Mouse (Mus musculus) kidney, postnatal 0 days (tissue): ENCODE results near the gene Cytip. TPM values are rescaled to one million over a fixed set of nuclear protein-coding genes. Genes with fewer than 3 reads are reported as not detected.

ENCODE experiments used
- ATAC-seq: fragments of 200-750 bp; cut with Nextera tagmentation; replicated peaks from 2 replicates; pipeline ENCODE4 v1.8.0; 2017; ENCODE audit warnings: low read depth, moderate number of reproducible peaks, moderate TSS enrichment, moderate library complexity; ENCODE audit not compliant: low FRiP score
- DNase-seq: peaks from one replicate; pipeline ENCODE4 v3.0.0-alpha.2; 2016; ENCODE audit warnings: low spot score
- H3K27ac ChIP-seq: fragments of 300-500 bp; sonication (generic); 2 replicates; pipeline ENCODE4 v1.5.1; 2014; ENCODE audit warnings: mild to moderate bottlenecking
- H3K27me3 ChIP-seq: fragments of 300-500 bp; sonication (generic); 2 replicates; pipeline ENCODE4 v1.6.1; 2014; ENCODE audit warnings: low read length, mixed read lengths; ENCODE audit not compliant: insufficient read depth
- H3K36me3 ChIP-seq: fragments of 300-500 bp; sonication (generic); 2 replicates; pipeline ENCODE4 v1.6.1; 2014; ENCODE audit warnings: low read length, mixed read lengths; ENCODE audit not compliant: insufficient read depth
- H3K4me1 ChIP-seq: fragments of 300-500 bp; sonication (generic); replicated peaks from 2 replicates; pipeline ENCODE4 v1.6.1; 2014; ENCODE audit warnings: antibody characterized with exemption, low read length, mixed read lengths; ENCODE audit not compliant: insufficient read depth
- H3K4me2 ChIP-seq: fragments of 300-500 bp; sonication (generic); 2 replicates; pipeline ENCODE4 v1.6.1; 2014; ENCODE audit warnings: mild to moderate bottlenecking, low read length, moderate library complexity, mixed read lengths
- H3K4me3 ChIP-seq: fragments of 300-500 bp; sonication (generic); replicated peaks from 2 replicates; pipeline ENCODE4 v1.5.1; 2014; ENCODE audit warnings: low read depth, low read length
- H3K9ac ChIP-seq: fragments of 300-500 bp; sonication (generic); 2 replicates; pipeline ENCODE4 v1.6.1; 2014; ENCODE audit warnings: low read depth, low read length
- H3K9me3 ChIP-seq: fragments of 300-500 bp; sonication (generic); replicated peaks from 2 replicates; pipeline ENCODE4 v1.6.1; 2016; ENCODE audit warnings: low read length, inconsistent platforms, mixed read lengths
- CTCF ChIP-seq: IDR thresholded peaks from 2 replicates; pipeline ENCODE4 v1.5.1; 2016; ENCODE audit warnings: antibody characterized with exemption, low read depth, mild to moderate bottlenecking, moderate library complexity
- WGBS: fragments of 180-500 bp; shearing (Covaris S2); extraction: QIAGEN DNeasy Blood & Tissue Kit; methylation state at CpG from one replicate; pipeline ENCODE4 v1.1.7; 2014; 5-methylcytosine and 5-hydroxymethylcytosine counted together
- polyA plus RNA-seq: library from polyadenylated mRNA; unstranded; fragments of >200 nt; fragmentation: Nextera tagmentation; extraction: Ambion mirVana; gene quantifications from 2 replicates; pipeline ENCODE4 v1.2.1, GENCODE M21; 2015

Gene Cytip
- polyA plus RNA-seq, 1 experiment from 2014 or later, result 7.1 TPM

GRCm38 (mm10) chr2:58094818-58095217, 100.5 kb downstream of the Cytip start:
- WGBS, result 71% methylated on average over 1 of the region's 1 CpGs
- ATAC-seq, result no peak
- no peak for TF ChIP-seq CTCF

GRCm38 (mm10) chr2:58086420-58086819, 108.9 kb downstream of the Cytip start:
- DNase-seq (no peak), ATAC-seq (no peak)
- Histone ChIP-seq H3K9me3 (no peaks in the 10 kb centered on the region), H3K9ac (no peak overlapping the region), H3K36me3 (no peaks in the 10 kb centered on the region), H3K27me3 (no peaks in the 10 kb centered on the region), H3K4me3 (no peak overlapping the region), H3K4me1 (no peaks in the 10 kb centered on the region), H3K27ac (no peak overlapping the region), H3K4me2 (no peak overlapping the region)
- TF ChIP-seq CTCF, result no peak
- 87% methylated on average over 1 of the region's 1 CpGs for WGBS

More at GRCm38 (mm10) chr2:58094818-58095217, 100.5 kb downstream of the Cytip start:
- Histone ChIP-seq H3K27ac (no peak overlapping the region), H3K27me3 (no peaks in the 10 kb centered on the region), H3K9me3 (no peaks in the 10 kb centered on the region), H3K9ac (no peak overlapping the region), H3K36me3 (no peaks in the 10 kb centered on the region), H3K4me1 (no peaks in the 10 kb centered on the region), H3K4me2 (no peak overlapping the region), H3K4me3 (no peak overlapping the region)
- DNase-seq, result no peak

- Histone ChIP-seq H3K4me2 (no peak overlapping the region), H3K9me3 (no peaks in the 10 kb centered on the region), H3K4me3 (no peak overlapping the region), H3K9ac (no peak overlapping the region), H3K36me3 (no peaks in the 10 kb centered on the region), H3K27me3 (no peaks in the 10 kb centered on the region), H3K27ac (no peak overlapping the region), H3K4me1 (no peaks in the 10 kb centered on the region)
- TF ChIP-seq CTCF, result no peak
- no peak for DNase-seq
- WGBS, result 57% methylated on average over 1 of the region's 1 CpGs
- ATAC-seq, result no peak
These were observed 115.5 kb downstream of the Cytip start for GRCm38 (mm10) chr2:58079849-58080248.

Other genes with a start within 250 kb of the Cytip start
- 0.89 and 1.1 TPM in 2 replicates for gene Galnt5, start 197.6 kb downstream of the Cytip start, polyA plus RNA-seq
- not detected in 2 replicates for gene Ermn, start 142.7 kb downstream of the Cytip start, polyA plus RNA-seq
- gene Acvr1c, start 162.4 kb upstream of the Cytip start, polyA plus RNA-seq, result 0.04 and 0.13 TPM in 2 replicates